Mouse (Mus musculus) right cerebral cortex, adult 18-20 months (tissue): ENCODE results near the gene Tnik.

ENCODE experiments used
- DNase-seq: peaks from one replicate; pipeline ENCODE4 v3.0.0; 2022; ENCODE audit warnings: mixed read lengths

The Tnik gene

GRCm38 (mm10) chr3:28265183-28265582 is 2.2 kb downstream of the Tnik start:
- peak; percentile 50 for DNase-seq

GRCm38 (mm10) chr3:28265656-28266055 is 2.6 kb downstream of the Tnik start:
- DNase-seq: peak; percentile 24

GRCm38 (mm10) chr3:28267211-28267610 is 4.2 kb downstream of the Tnik start:
- no peak for DNase-seq

GRCm38 (mm10) chr3:28269716-28270115 is 6.7 kb downstream of the Tnik start:
- no peak for DNase-seq

DNA sequence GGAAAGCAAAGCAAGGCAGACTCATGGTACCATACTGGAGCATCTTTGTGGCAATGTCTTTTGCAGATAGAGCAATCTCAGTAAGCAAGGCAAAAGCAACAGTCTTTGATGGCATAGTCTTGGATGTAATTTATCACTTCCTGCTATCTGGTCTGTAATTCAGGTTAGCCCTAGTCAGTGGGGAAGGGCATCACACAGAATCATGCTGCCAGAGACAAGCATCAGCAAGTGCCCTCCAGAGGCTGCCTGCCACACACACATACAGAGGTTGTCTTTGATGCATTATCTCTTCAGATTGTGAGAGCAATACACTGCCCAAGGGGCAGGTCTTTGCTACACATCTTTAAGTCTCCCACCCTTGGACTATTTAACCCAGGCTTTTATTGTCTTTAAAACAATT is 8.9 kb downstream of the Tnik start:
- no peak for DNase-seq

DNA sequence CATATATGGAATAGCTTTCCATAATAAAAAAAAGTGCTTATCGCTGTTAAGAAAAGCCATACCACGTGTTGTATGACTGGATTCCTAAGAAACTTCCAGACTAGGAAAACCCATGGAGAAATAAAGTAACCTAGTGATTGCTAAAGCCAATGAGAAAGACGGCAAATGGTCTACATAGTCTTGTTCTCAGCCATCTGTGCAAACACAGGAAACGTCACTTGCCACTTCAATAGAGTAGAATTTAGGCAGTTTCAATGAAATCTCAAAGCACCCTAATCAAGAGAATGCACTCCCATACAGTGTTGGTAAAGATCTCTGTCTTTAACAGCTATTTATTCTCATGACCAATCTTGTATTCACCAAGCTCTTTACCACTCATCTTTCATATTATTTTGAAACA is 11.7 kb downstream of the Tnik start:
- DNase-seq: no peak

DNA sequence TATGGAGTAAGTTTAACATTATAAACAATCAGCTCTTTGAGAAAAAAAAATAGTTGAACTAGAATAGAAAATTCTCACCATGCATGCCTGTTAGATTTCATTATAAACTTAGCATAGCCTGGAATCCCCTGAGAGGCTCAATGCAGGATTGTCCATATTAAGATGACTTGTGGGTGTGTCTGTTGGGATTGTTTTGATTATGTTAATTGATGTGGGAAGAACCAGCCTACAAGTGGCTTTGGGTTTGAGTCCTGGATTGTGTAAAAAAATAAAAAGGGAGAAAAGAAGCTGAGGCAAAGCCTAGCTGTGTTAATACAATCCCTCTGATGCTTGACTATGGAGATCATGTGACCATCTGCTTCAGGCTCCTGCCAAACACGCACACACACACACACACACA is 26.7 kb downstream of the Tnik start:
- no peak for DNase-seq

GRCm38 (mm10) chr3:28301378-28301777 is 38.4 kb downstream of the Tnik start:
- DNase-seq: no peak

DNA sequence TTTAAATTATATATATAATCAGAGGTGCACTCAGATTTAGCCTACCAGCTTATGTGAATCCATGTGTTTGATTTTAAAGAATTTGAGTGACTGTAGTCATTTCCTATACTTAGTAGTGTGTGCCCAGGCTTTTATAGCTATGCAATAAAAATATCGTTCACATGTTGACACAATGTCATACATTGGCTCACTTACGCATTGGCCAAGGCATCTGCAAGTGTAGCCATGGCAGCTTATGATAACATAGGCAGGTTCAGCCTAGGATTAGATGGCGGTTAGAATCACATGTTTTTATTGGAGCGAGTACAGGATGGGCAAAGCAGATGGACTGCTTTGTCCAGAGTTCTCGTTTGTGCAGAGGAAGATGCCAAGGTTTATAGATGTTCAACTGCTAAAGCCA is 40.9 kb downstream of the Tnik start:
- DNase-seq: no peak

GRCm38 (mm10) chr3:28306852-28307251 is 43.8 kb downstream of the Tnik start:
- DNase-seq: no peak

- no peak for DNase-seq
Measured at GRCm38 (mm10) chr3:28314438-28314837, 51.4 kb downstream of the Tnik start.

- peak; percentile 39 for DNase-seq
Measured at GRCm38 (mm10) chr3:28317339-28317738, 54.3 kb downstream of the Tnik start.

DNA sequence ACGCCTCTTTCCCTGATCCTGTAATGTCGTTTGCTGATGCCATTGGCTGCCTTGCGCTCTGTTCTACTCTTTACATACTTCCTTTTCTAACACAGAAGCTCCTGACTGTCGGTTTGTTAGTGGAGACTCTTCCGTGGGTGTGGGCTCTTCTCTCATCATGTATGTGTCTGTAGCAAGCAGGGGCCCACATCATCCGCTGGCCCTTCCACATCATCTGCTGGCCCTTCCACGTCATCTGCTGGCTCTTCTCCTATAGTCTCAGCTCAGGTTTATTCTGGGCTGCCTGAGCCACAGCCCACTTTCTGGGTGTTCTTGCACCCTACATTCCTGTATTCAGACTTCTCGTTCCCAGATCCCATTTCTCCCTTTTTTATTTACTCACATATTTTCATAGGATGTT is 58.6 kb downstream of the Tnik start:
- peak; percentile 32 for DNase-seq

GRCm38 (mm10) chr3:28325613-28326233 is 62.7 kb downstream of the Tnik start:
- no peak for DNase-seq

GRCm38 (mm10) chr3:28332316-28332715 is 69.3 kb downstream of the Tnik start:
- DNase-seq: no peak

- DNase-seq: no peak
Measured at GRCm38 (mm10) chr3:28333869-28334268, 70.9 kb downstream of the Tnik start.

- no peak for DNase-seq
Measured at GRCm38 (mm10) chr3:28334547-28334946, 71.5 kb downstream of the Tnik start.

- DNase-seq: no peak
Measured at GRCm38 (mm10) chr3:28340071-28340470, 77.1 kb downstream of the Tnik start.

- no peak for DNase-seq
Measured at GRCm38 (mm10) chr3:28343204-28343603, 80.2 kb downstream of the Tnik start.

DNA sequence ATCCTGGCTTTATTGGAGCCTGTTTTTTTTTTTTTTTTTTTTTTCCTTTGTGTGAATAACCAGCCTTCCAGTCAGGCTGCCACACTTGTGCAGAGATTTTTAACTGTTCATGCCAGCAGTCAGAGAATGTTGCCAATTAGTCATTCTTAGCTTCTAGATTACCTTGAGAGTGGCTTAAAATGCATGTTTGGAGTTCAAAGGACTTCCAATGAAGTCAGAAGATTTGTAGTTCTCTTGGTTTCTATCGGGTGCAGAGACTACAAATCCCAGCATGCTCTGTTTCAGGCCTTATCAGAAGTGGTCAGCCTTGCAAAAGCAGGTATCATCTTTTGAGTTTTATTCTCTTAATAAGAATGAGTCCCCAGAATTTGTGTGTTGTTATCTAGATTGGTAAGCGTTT is 80.6 kb downstream of the Tnik start:
- DNase-seq: no peak

DNA sequence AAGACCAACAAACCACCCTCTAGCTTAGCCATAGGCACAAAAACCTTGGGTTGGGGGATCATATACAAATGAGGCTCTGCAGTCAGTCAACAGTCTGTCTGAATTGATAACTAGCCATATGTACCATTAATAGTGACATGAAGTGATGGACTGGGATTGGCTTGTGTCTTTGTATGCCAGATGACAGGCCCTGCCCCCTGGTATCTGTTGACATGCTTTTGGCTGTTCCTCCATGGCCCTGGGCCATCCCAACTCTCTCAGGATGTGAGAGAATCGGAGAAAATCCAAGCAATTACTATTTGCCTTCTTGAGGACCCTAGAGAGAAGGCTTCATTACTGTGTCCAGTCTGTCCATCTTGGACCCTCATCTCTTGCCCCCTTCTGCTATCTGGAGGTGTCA is 82.4 kb downstream of the Tnik start:
- DNase-seq: no peak

DNA sequence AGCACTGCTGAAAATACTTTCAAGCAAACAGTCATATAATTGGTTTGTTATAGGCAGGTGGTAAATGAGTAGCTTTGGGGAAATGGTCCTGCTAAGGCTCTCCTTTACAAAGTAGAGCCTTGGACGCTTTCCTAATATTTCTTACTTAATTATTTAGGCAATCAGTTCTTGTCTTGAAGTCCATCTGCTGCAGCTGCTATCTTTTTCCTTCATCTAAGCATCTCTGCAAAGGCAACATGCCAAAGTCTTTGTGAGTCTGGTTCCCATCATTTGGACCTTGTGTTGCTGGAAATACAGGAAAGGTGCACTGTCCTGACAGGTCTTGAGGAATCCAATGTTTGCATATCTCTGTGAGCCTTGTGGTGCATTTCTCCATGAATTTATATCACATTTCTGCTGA is 82.9 kb downstream of the Tnik start:
- no peak for DNase-seq

DNA sequence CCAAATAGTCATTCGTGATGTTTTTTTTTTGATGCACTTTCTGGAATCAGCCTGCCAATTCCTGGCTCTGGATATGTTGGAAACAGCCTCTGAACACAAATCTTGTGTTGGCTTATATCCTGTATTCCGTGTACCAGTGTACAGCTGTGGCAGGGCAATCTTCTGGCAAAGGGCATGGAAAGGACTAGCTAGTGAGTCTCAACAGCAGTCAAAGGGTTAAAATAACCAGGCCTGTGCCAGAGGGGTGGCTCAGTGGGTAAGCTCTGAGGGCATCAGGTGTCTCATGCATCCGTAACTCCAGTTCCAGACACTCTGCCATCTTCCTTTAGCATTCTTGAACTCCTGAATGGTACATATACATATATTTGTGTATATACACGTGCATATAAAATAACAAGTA is 83.5 kb downstream of the Tnik start:
- DNase-seq: no peak

- DNase-seq: no peak
Measured at GRCm38 (mm10) chr3:28348746-28349145, 85.7 kb downstream of the Tnik start.

DNA sequence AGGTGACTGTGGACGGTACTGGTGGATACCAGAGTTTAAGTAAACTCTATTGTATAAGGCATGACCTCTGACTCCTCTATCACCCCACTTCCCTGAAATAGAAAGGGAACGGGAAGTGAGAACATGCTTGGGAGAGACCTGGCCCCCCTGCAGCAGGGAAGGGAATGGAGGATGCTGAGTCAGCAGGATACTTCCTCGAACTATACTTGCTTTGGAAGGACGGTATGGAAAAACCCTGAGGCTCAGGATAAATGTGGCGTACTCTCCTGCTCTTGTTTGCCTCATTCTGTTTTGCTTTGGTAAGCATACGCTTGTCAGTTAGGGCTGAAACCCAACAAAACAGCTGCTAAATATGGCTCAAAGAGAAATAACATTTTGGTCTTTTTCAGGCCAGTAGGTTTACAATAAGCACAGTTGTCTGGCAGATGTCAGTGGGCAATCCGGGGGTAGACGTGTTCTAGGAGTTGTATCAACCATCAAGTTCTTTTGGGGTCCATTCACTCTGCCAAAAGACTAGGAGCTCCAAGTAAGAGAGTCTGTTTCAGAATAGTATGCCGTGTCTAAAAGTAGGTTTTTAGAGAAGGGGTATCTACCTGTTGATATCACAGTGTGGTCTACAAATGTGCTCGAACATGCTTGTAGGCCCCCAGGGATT is 87.3 kb downstream of the Tnik start:
- DNase-seq: no peak
